Mouse (Mus musculus): ENCODE data around the gene Mafb.

Mafb gene

GRCm38 (mm10) chr2:160327716-160328115 is 39.1 kb downstream of the Mafb start:
- DNase-seq (ENCODE audit: low spot score in 2 of 2) = no peak

GRCm38 (mm10) chr2:160327167-160327566 is 39.7 kb downstream of the Mafb start:
- DNase-seq (ENCODE audit: low spot score in 2 of 2) = peak; percentile 38 to 41

- DNase-seq (ENCODE audit: low spot score in 2 of 2) = no peak
These were observed 41.7 kb downstream of the Mafb start for GRCm38 (mm10) chr2:160325105-160325644.

GRCm38 (mm10) chr2:160321829-160322228 is 45.0 kb downstream of the Mafb start:
- DNase-seq (ENCODE audit: low spot score in 2 of 2) = no peak

GRCm38 (mm10) chr2:160318255-160318654 is 48.6 kb downstream of the Mafb start:
- DNase-seq (ENCODE audit: low spot score in 2 of 2) = no peak

Data from right cerebral cortex, postnatal 10 days (tissue).